Mouse (Mus musculus) MEL (cell line): ENCODE measurements around the gene Vav3. TPM values are rescaled to one million over a fixed set of nuclear protein-coding genes. Genes with fewer than 3 reads are reported as not detected.

Experiments
- DNase-seq: peaks from one replicate; pipeline ENCODE4 v3.0.0; 2011; ENCODE audit warnings: low read depth, low spot score
- H3K27ac ChIP-seq: 2 replicates; pipeline ENCODE4 v1.5.1; 2012; ENCODE audit warnings: low read depth, mild to moderate bottlenecking, control low read depth, low read length, moderate library complexity; ENCODE audit not compliant: control insufficient read depth
- H3K27me3 ChIP-seq, 2 experiments: fragments of 150-350 bp in 1 of 2; sonication (generic) in 1 of 2; 2 replicates each; pipeline ENCODE4 v1.6.1; 2012; ENCODE audit warnings: low read length in 2 of 2, mild to moderate bottlenecking in 2 of 2, improper control_type of control experiment in 1 of 2, moderate library complexity in 1 of 2; ENCODE audit not compliant: insufficient read depth in 2 of 2, control insufficient read depth in 1 of 2
- H3K36me3 ChIP-seq, 2 experiments: 2 replicates each; pipeline ENCODE4 v1.6.1; 2012 to 2014; ENCODE audit warnings: low read length in 2 of 2, improper control_type of control experiment in 1 of 2, inconsistent platforms in 1 of 2, mild to moderate bottlenecking in 1 of 2; ENCODE audit not compliant: insufficient read depth in 2 of 2, control insufficient read depth in 1 of 2
- H3K4me1 ChIP-seq, 2 experiments: fragments of 150-350 bp in 1 of 2; sonication (generic) in 1 of 2; 2 replicates each; pipeline ENCODE4 v1.6.1; 2012; ENCODE audit warnings: low read length in 2 of 2, improper control_type of control experiment in 1 of 2, mild to moderate bottlenecking in 1 of 2; ENCODE audit not compliant: insufficient read depth in 2 of 2, control insufficient read depth in 1 of 2
- H3K4me3 ChIP-seq, 2 experiments: fragments of 150-350 bp in 1 of 2; sonication (generic) in 1 of 2; 2 replicates each; pipeline ENCODE4 v1.5.1; 2012; ENCODE audit warnings: low read depth in 2 of 2, low read length in 2 of 2, mild to moderate bottlenecking in 2 of 2, moderate library complexity in 2 of 2, control low read depth in 1 of 2, improper control_type of control experiment in 1 of 2; ENCODE audit not compliant: control insufficient read depth in 1 of 2, insufficient read depth in 1 of 2
- H3K79me2 ChIP-seq: 2 replicates; pipeline ENCODE4 v1.6.1; 2012; ENCODE audit warnings: mild to moderate bottlenecking, low read length, moderate library complexity; ENCODE audit not compliant: control insufficient read depth, poor library complexity, insufficient read depth
- H3K9ac ChIP-seq: 2 replicates; pipeline ENCODE4 v1.6.1; 2012; ENCODE audit warnings: low read depth, mild to moderate bottlenecking, control low read depth, low read length, moderate library complexity; ENCODE audit not compliant: control insufficient read depth, poor library complexity, severe bottlenecking
- H3K9me3 ChIP-seq: fragments of 150-350 bp; sonication (generic); replicated peaks from 2 replicates; pipeline ENCODE4 v1.6.1; 2012; ENCODE audit warnings: mild to moderate bottlenecking, low read length, improper control_type of control experiment, moderate library complexity; ENCODE audit not compliant: insufficient read depth
- BHLHE40 ChIP-seq: IDR thresholded peaks from 2 replicates; pipeline ENCODE4 v1.6.1; 2012; ENCODE audit warnings: low read depth, mild to moderate bottlenecking, inconsistent platforms, low read length, improper control_type of control experiment, borderline replicate concordance
- CTCF ChIP-seq, 3 experiments: IDR thresholded peaks in 2 of 3; conservative IDR thresholded peaks in 1 of 3; 2 replicates each; pipeline ENCODE4 v1.5.1; 2011 to 2012; ENCODE audit warnings: low read length in 3 of 3, low read depth in 2 of 3, mild to moderate bottlenecking in 2 of 3, improper control_type of control experiment in 1 of 3, inconsistent platforms in 1 of 3, mixed read lengths in 1 of 3, moderate library complexity in 1 of 3; ENCODE audit not compliant: control insufficient read depth in 1 of 3, insufficient read depth in 1 of 3, poor library complexity in 1 of 3, severe bottlenecking in 1 of 3
- E2F4 ChIP-seq: IDR thresholded peaks from 2 replicates; pipeline ENCODE4 v1.6.1; 2011; ENCODE audit warnings: low read depth, low read length, improper control_type of control experiment, borderline replicate concordance
- ETS1 ChIP-seq: IDR thresholded peaks from 2 replicates; pipeline ENCODE4 v1.6.1; 2012; ENCODE audit warnings: low read depth, mild to moderate bottlenecking, inconsistent platforms, low read length, improper control_type of control experiment, moderate library complexity
- GABPA ChIP-seq: IDR thresholded peaks from 2 replicates; pipeline ENCODE4 v1.6.1; 2012; ENCODE audit warnings: low read depth, mild to moderate bottlenecking, inconsistent platforms, low read length, improper control_type of control experiment, moderate library complexity
- GATA1 ChIP-seq: IDR thresholded peaks from 2 replicates; pipeline ENCODE4 v1.6.1; 2011; ENCODE audit warnings: low read depth, low read length, improper control_type of control experiment
- MAX ChIP-seq: IDR thresholded peaks from 2 replicates; pipeline ENCODE4 v1.6.1; 2011; ENCODE audit warnings: low read length, improper control_type of control experiment
- MEF2A ChIP-seq: IDR thresholded peaks from 2 replicates; pipeline ENCODE4 v1.6.1; 2014; ENCODE audit warnings: low read depth, mild to moderate bottlenecking, inconsistent platforms, low read length, improper control_type of control experiment; ENCODE audit not compliant: poor library complexity, insufficient replicate concordance, severe bottlenecking; ENCODE audit errors: extremely low read depth
- MXI1 ChIP-seq: IDR thresholded peaks from 2 replicates; pipeline ENCODE4 v1.6.1; 2011; ENCODE audit warnings: mild to moderate bottlenecking, low read depth, low read length, improper control_type of control experiment
- MYC ChIP-seq: IDR thresholded peaks from 2 replicates; pipeline ENCODE4 v1.6.1; 2011; ENCODE audit warnings: low read depth, mild to moderate bottlenecking, low read length, improper control_type of control experiment, moderate library complexity
- POLR2AphosphoS5 ChIP-seq: IDR thresholded peaks from 2 replicates; pipeline ENCODE4 v1.6.1; 2012; ENCODE audit warnings: low read depth, borderline replicate concordance, mild to moderate bottlenecking, inconsistent platforms, low read length, moderate library complexity, mixed read lengths
- TBP ChIP-seq: IDR thresholded peaks from 2 replicates; pipeline ENCODE4 v1.8.0; 2011; ENCODE audit warnings: low read depth, low read length, improper control_type of control experiment
- USF1 ChIP-seq: IDR thresholded peaks from 2 replicates; pipeline ENCODE4 v1.6.1; 2014; ENCODE audit warnings: low read depth, mild to moderate bottlenecking, inconsistent platforms, low read length, improper control_type of control experiment, moderate library complexity
- ZC3H11A ChIP-seq: IDR thresholded peaks from 2 replicates; pipeline ENCODE4 v1.6.1; 2012; ENCODE audit warnings: low read depth, mild to moderate bottlenecking, inconsistent platforms, low read length, improper control_type of control experiment
- polyA plus RNA-seq, 2 experiments: library from polyadenylated mRNA; stranded (reverse) in 1 of 2; unstranded in 1 of 2; fragments of >175 nt in 1 of 2; fragments of >200 nt in 1 of 2; gene quantifications; 2 replicates each; pipeline versions ENCODE4 v1.2.1 to v1.2.4; 2012; ENCODE audit warnings: low replicate concordance in 2 of 2, low read depth in 1 of 2; ENCODE audit not compliant: insufficient read length in 2 of 2, insufficient read depth in 1 of 2, missing spikeins in 1 of 2
- total RNA-seq: library from RNA; depleted of rRNA; stranded (reverse); fragments of 300-350 nt; gene quantifications from 2 replicates; pipeline ENCODE4 v1.2.3, GENCODE M21; 2012

Vav3 gene
- total and polyA plus RNA-seq, 3 experiments = not detected

DNA sequence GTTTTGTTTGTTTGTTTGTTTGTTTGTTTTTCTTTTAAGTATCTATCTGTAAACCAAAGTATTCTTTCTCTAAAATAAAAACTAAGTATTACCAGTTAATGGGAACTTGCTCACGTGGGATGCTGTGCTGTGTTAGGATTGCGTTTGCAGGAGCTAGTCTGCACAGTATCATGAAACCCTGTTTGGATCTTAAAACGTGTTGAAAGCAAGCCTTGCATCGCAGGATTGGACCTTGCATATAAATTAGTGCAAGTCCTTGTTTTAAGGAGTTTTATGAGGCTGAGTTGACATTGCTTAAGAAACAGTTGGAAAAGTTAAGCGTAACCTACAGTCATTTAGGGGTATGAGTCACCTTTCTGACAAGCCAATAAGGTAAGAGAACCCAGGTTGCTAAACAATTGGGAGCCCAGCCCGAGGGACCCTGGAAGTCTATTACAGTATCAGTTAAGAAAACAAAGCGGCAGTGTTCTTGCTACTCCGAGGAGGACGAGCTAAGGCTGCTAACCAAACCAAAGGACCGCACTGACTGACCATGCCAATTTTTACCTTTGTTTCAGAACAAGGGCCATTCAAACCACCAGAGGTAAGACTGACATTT, 233.2 kb downstream of the Vav3 start:
- Histone ChIP-seq H3K79me2 (no peaks in the 10 kb centered on the region), H3K4me3 (no peak overlapping the region), H3K4me1 (no peaks in the 10 kb centered on the region), H3K27ac (no peak overlapping the region), H3K27me3 (no peaks in the 10 kb centered on the region), H3K9me3 (no peaks in the 10 kb centered on the region), H3K36me3 (no peaks in the 10 kb centered on the region), H3K9ac (no peak overlapping the region)
- no peak for TF ChIP-seq USF1
- TF ChIP-seq ETS1 = no peak
- no peak for DNase-seq

DNA sequence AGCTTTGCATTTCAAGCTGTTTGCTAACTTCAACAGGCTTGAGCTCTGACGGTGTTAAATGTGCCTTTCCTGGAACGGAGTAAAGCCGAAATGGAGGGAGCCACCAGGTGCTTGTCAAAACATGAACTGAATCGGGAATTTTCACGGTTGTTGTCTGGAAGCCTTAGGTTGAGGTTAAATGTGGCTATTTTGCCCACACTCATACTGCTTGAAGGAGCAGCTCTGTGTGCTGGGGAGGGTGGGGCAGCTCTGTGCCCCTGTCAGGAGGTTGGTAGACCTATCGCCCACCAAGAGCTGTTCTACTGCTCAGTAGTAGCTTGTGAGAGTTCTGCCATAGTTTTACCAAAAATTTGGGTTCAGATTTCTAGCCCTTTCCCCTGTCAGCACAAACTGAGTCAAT, 233.7 kb downstream of the Vav3 start:
- H3K79me2 ChIP-seq = no peaks in the 10 kb centered on the region
- H3K4me1 ChIP-seq = no peaks in the 10 kb centered on the region
- no peaks in the 10 kb centered on the region for H3K36me3 ChIP-seq
- H3K4me3 ChIP-seq = no peak overlapping the region
- no peak overlapping the region for H3K27ac ChIP-seq
- H3K27me3 ChIP-seq = no peaks in the 10 kb centered on the region
- TF ChIP-seq CTCF (IDR thresholded peaks at IDR 0.05 in 2 of 3, conservative IDR thresholded peaks at IDR 0.05 in 1 of 3; ENCODE audit: control insufficient read depth in 1 of 3, insufficient read depth in 1 of 3, low read depth in 2 of 3, low read length in 3 of 3, poor library complexity in 1 of 3, severe bottlenecking in 1 of 3) = no peak
- TF ChIP-seq GATA1 = no peak
- TF ChIP-seq TBP = no peak
- TF ChIP-seq MAX = no peak
- no peak for TF ChIP-seq GABPA
- no peak for TF ChIP-seq ZC3H11A
- TF ChIP-seq MEF2A = no peak
- TF ChIP-seq MYC = no peak
- no peak for TF ChIP-seq E2F4
- no peak for TF ChIP-seq POLR2AphosphoS5
- TF ChIP-seq BHLHE40 = no peak
- no peak for TF ChIP-seq USF1
- TF ChIP-seq, all 39 proteins: peak for 0
- no peak for DNase-seq
- Histone ChIP-seq H3K9ac (no peak overlapping the region), H3K9me3 (no peaks in the 10 kb centered on the region)

DNA sequence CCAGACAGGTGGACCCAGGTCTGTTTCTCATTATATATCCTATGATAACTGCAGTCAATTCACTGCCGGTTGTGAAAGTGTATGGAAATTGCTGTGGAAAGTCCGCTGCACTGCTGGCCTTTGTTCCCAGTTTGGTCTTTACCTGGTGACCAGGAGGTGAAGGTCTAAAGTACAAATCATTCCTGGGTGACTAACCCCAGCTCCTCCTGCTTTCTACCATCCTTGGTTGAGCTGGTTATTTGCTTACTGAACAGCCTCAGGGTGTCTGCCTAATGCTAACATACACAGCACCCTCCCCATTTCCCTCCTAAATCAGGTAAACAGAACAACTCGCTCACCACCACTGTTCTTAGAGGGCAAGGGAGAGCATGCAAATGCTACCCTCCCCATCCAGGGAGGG, 237.9 kb downstream of the Vav3 start:
- H3K79me2 ChIP-seq = no peaks in the 10 kb centered on the region
- H3K4me1 ChIP-seq = no peaks in the 10 kb centered on the region
- no peak for TF ChIP-seq MXI1
- no peak for TF ChIP-seq MAX
- no peaks in the 10 kb centered on the region for H3K36me3 ChIP-seq
- H3K27ac ChIP-seq = no peak overlapping the region
- no peak overlapping the region for H3K9ac ChIP-seq
- H3K27me3 ChIP-seq = no peaks in the 10 kb centered on the region
- no peaks in the 10 kb centered on the region for H3K9me3 ChIP-seq
- H3K4me3 ChIP-seq = no peak overlapping the region
- DNase-seq = no peak
